In the genomic region with DNA sequence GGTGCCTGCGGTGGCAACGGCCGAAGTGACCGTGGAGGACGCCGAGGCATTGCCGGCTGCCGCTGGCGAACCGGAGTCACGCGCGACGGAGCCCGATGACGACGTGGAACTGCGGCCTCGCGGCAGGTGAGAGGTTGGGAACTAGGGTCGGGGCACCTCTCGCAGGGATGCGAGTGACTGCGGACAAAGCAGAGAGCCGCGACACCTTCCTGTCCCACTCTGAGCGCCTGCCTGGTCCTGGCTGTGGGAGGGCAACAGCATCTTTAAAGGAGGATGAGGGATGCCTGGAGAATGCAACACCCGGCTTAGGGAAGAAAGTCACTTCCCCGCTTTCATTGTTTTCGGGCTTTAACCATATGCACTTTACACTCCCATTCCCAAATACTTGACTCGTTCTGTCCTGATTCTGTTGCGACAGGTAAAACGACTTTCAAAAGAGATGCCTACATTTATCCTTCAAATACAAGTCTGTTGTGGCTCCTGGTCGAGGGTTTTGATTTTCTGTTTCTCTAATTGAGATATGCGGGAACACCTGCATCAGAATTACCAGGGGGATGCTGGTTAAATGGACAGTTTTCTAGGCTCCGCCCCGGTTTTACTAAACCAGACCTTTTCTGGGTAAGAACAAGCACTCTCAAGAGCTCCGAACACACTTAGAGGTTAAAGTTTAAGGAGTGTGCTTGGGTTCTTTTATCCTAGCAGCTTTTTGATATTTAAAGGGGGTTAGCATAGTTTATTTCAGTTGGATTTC, we compare ENCODE assay signal across 8 mouse cellular contexts. TPM values are rescaled to one million over a fixed set of nuclear protein-coding genes. Genes with fewer than 3 reads are reported as not detected.
DNase-seq lines count a peak whose midpoint lies in the region; ATAC-seq and TF ChIP-seq lines count a peak whose summit lies in the region.

No protein-coding gene starts in this region.

- peaks cover 20% of the 10 kb centered on the region for H3K4me1 ChIP-seq in lung, adult 2 months (ENCODE audit: control insufficient read depth, insufficient read depth, low read length)
- peaks cover 42% of the 10 kb centered on the region for H3K4me1 ChIP-seq in hindbrain, embryonic 13.5 days (replicated peaks)
- peaks cover 14% of the 10 kb centered on the region for H3K4me1 ChIP-seq in thymus, adult 2 months (replicated peaks; ENCODE audit: control insufficient read depth, insufficient read depth, low read length)

- H3K9ac ChIP-seq in hindbrain, embryonic 13.5 days, result peak overlapping the region; percentile 85

- no peaks in the 10 kb centered on the region for H3K36me3 ChIP-seq in hindbrain, embryonic 13.5 days
- no peaks in the 10 kb centered on the region for H3K36me3 ChIP-seq in thymus, adult 2 months (ENCODE audit: control insufficient read depth, insufficient read depth, low read length)

- DNase-seq in adrenal gland, adult (ENCODE audit: inconsistent age in 2 of 2, low spot score in 1 of 2), result peak; percentile 41 to 67
- DNase-seq in adrenal gland, postnatal 10 days, result no peak
- peak; percentile 53 for DNase-seq in lung, adult 2 months
- DNase-seq in lung, postnatal 4 days, result no peak
- peak; percentile 44 for DNase-seq in embryo, embryonic 10.5 days (ENCODE audit: low spot score)
- DNase-seq in lung, postnatal 10 days, result peak; percentile 7
- peak; percentile 46 for DNase-seq in thymus, adult 2 months

- no peaks in the 10 kb centered on the region for H3K27me3 ChIP-seq in hindbrain, embryonic 13.5 days
- H3K27me3 ChIP-seq in thymus, adult 2 months (ENCODE audit: control insufficient read depth, insufficient read depth, low read length), result no peaks in the 10 kb centered on the region

- 1% methylated on average over 38 of the region's 38 CpGs for WGBS in lung, adult 2 months
- WGBS in hindbrain, embryonic 13.5 days, result 1% methylated on average over 38 of the region's 38 CpGs
- WGBS in thymus, adult 2 months, result 1% methylated on average over 38 of the region's 38 CpGs

- TF ChIP-seq CTCF in lung, adult 2 months (IDR thresholded peaks at IDR 0.05; ENCODE audit: insufficient read depth, low read length), result no peak
- no peak for TF ChIP-seq CTCF in thymus, adult 2 months (IDR thresholded peaks at IDR 0.05; ENCODE audit: borderline replicate concordance, control insufficient read depth, extremely low read depth, insufficient read depth, low read length, poor library complexity)

- peak overlapping the region; percentile 60 for H3K4me2 ChIP-seq in hindbrain, embryonic 13.5 days

- peak; percentile 1; the same call in 1 of the 2 replicates for ATAC-seq in hindbrain, embryonic 13.5 days (ENCODE audit: low FRiP score)

- TF ChIP-seq POLR2A in lung, adult 2 months (IDR thresholded peaks at IDR 0.05; ENCODE audit: borderline replicate concordance, extremely low read depth, low read depth, low read length), result no peak
- no peak for TF ChIP-seq POLR2A in thymus, adult 2 months (IDR thresholded peaks at IDR 0.05; ENCODE audit: control insufficient read depth, extremely low read depth, insufficient read depth, low read length, poor library complexity)

- H3K27ac ChIP-seq in hindbrain, embryonic 13.5 days, result peak overlapping the region; percentile 95
- peak overlapping the region; percentile 29 for H3K27ac ChIP-seq in thymus, adult 2 months (ENCODE audit: control insufficient read depth, insufficient read depth, low read length)

- peak overlapping the region; percentile 84 for H3K4me3 ChIP-seq in lung, adult 2 months (replicated peaks; ENCODE audit: extremely low read depth, low read depth, low read length)
- H3K4me3 ChIP-seq in hindbrain, embryonic 13.5 days, result peak overlapping the region; percentile 78
- peak overlapping the region; percentile 80 for H3K4me3 ChIP-seq in thymus, adult 2 months (ENCODE audit: control insufficient read depth, insufficient read depth, low read length)

- H3K9me3 ChIP-seq in hindbrain, embryonic 13.5 days, result no peaks in the 10 kb centered on the region

RNA-seq across cellular contexts. Expression of gene Eif2ak3, which starts 0.8 kb away (rescaled TPM):
- 10 to 100 TPM; 17.2 to 21.7 TPM for total RNA-seq in adrenal gland, postnatal 10 days (2021)
- polyA plus RNA-seq in lung, adult 2 months (2012; rRNA removed), result 12.6 and 14.8 TPM in 2 replicates
- 13.5 and 13.9 TPM in 2 replicates for polyA plus RNA-seq in hindbrain, embryonic 13.5 days (2015; fragmentation: Nextera tagmentation; extraction: Ambion mirVana)
- polyA plus RNA-seq in thymus, adult 2 months (2012; rRNA removed), result 25.9 and 33.0 TPM in 2 replicates

RNA-seq across cellular contexts. Expression of gene Rpia, which starts 53.0 kb away (rescaled TPM):
- 10 to 100 TPM; 20.2 to 24.9 TPM for total RNA-seq in adrenal gland, postnatal 10 days (2021)
- 8.8 and 10.7 TPM in 2 replicates for polyA plus RNA-seq in lung, adult 2 months (2012; rRNA removed)
- polyA plus RNA-seq in hindbrain, embryonic 13.5 days (2015; fragmentation: Nextera tagmentation; extraction: Ambion mirVana), result 3.2 and 3.3 TPM in 2 replicates
- polyA plus RNA-seq in thymus, adult 2 months (2012; rRNA removed), result 15.7 and 20.0 TPM in 2 replicates

Comparison
In these comparisons a context has a peak if more than half of its experiments do, and no peak if none do; other contexts are left out.
1. DNase-seq: peak in adrenal gland, adult (2 of 2), lung, adult 2 months (single experiment), embryo, embryonic 10.5 days (single experiment), lung, postnatal 10 days (single experiment) and thymus, adult 2 months (single experiment); none in adrenal gland, postnatal 10 days (single experiment) and lung, postnatal 4 days (0 of 2).
2. Peak in every context shown above with its lines, with median percentiles within 50 percentile points of each other: H3K4me3 ChIP-seq.